Mouse (Mus musculus): Measurements from ENCODE around the gene Mpzl2.

- no peak for TF ChIP-seq CTCF (IDR thresholded peaks at IDR 0.05; ENCODE audit: low read depth)
- TF ChIP-seq EP300 (optimal IDR thresholded peaks at IDR 0.05) = no peak
These were observed 28.3 kb upstream of the Mpzl2 start for GRCm38 (mm10) chr9:45011291-45011690.
